Mouse (Mus musculus) E14TG2a.4 (cell line): ENCODE measurements around the gene Serinc3.

Experiments used
- CTCF ChIP-seq: conservative IDR thresholded peaks from 2 replicates; pipeline ENCODE4 v1.5.1; 2014; ENCODE audit warnings: low read length
- POU5F1 ChIP-seq: IDR thresholded peaks from 2 replicates; pipeline ENCODE4 v1.6.1; 2014; ENCODE audit warnings: low read length, borderline replicate concordance

DNA sequence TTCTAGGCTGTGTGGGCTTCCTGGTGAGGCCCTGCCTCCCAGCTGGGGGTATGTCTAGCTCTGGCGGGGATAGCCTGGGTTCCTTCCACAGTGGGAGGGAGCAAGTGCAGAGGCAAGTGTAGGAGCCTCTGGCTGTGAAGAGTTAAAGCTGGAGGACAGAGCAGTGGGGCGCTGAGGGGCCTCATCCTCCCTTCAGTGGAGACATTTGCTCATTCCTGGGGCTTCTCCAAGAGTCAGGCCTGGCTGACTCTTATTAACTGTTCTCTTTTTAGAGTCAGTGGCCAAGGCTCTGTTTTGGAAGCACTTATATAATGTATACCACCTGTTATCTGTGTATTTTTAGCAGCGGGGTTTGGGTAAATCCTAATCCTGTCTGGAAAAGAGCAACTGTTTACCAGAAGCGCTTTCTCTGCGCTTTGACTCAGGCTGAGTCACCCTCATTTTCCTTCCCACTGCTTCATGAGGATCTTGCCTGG is 30.3 kb upstream of the Serinc3 start:
- TF ChIP-seq CTCF (no peak), POU5F1 (no peak)
